Mouse (Mus musculus): Measurements from ENCODE around the gene Bfsp2.

DNA sequence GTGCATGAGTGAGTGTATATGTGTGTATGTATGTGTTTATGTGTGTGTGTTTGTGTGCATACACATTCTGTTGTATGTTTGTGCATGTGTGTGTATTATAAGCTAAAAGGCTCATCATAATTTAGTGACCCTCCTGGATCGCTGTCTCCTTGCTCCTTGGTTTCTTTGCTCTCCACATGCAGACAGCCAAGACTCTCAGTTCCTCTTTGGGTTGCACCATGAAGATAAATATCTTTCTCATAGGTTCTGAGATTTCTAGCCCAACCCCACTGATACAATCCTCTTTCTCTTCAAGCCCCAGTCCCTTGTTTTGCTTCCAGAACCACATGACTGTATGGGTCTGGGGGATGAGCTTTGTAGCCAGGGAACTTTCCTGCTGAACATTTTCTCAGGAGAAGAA, 20.9 kb downstream of the Bfsp2 start:
- TF ChIP-seq CTCF (IDR thresholded peaks at IDR 0.05; ENCODE audit: extremely low read depth, insufficient read depth, low read length): no peak
- no peak for TF ChIP-seq POLR2A (IDR thresholded peaks at IDR 0.05; ENCODE audit: extremely low read depth, insufficient read depth, low read length)
